Mouse (Mus musculus) heart, postnatal 4 days (tissue): Measurements from ENCODE around the gene Tex101. TPM values are rescaled to one million over a fixed set of nuclear protein-coding genes. Genes with fewer than 3 reads are reported as not detected.
A peak's percentile ranks its signal among the peaks of the same experiment; 100 is the strongest.
"Not testable (repeated sequence)": the region's sequence is repeated elsewhere in the genome, so short reads cannot be mapped to it uniquely, and the experiment has no call there.

ENCODE experiments used
- DNase-seq: peaks from one replicate; pipeline ENCODE4 v3.0.0; 2021
- total RNA-seq, 2 experiments: library from RNA; stranded (reverse); gene quantifications; 2 replicates each; pipeline ENCODE4 v1.2.3; 2021

Gene Tex101
- total RNA-seq, 2 experiments from 2014 or later: not detected

- no peak for DNase-seq
Measured at GRCm38 (mm10) chr7:24630116-24630880, 46.2 kb downstream of the Tex101 start.

GRCm38 (mm10) chr7:24629672-24630071 lies 46.8 kb downstream of the Tex101 start:
- no peak for DNase-seq

- peak; percentile 84 for DNase-seq
Measured at GRCm38 (mm10) chr7:24628685-24629610, 47.5 kb downstream of the Tex101 start.

GRCm38 (mm10) chr7:24622967-24623366 lies 53.5 kb downstream of the Tex101 start:
- no peak for DNase-seq

GRCm38 (mm10) chr7:24621193-24621592 lies 55.3 kb downstream of the Tex101 start:
- no peak for DNase-seq

GRCm38 (mm10) chr7:24619671-24620397 lies 56.6 kb downstream of the Tex101 start:
- DNase-seq: no peak

- DNase-seq: not testable (repeated sequence)
Measured at GRCm38 (mm10) chr7:24618374-24618773, 58.1 kb downstream of the Tex101 start.

Other genes starting within 250 kb of the Tex101 start
- not detected for gene Irgc1, start 224.4 kb downstream of the Tex101 start, total RNA-seq
- gene Plaur, start 214.2 kb downstream of the Tex101 start, total RNA-seq: 10 to 100 TPM in 1 of 2 experiments, 1 to 10 TPM in 1; 6.4 to 10.4 TPM
- gene Cadm4, start 194.7 kb downstream of the Tex101 start, total RNA-seq: 10 to 100 TPM; 11.9 to 12.5 TPM
- gene Zfp428, start 169.7 kb downstream of the Tex101 start, total RNA-seq: 10 to 100 TPM; 17.3 to 18.5 TPM
- not detected for gene AC161166.1, start 164.2 kb downstream of the Tex101 start, total RNA-seq
- gene Irgq, start 146.0 kb downstream of the Tex101 start, total RNA-seq: 10 to 100 TPM; 16.7 to 17.2 TPM
- not detected for gene Pinlyp, start 130.6 kb downstream of the Tex101 start, total RNA-seq
- gene Xrcc1, start 130.4 kb downstream of the Tex101 start, total RNA-seq: 10 to 100 TPM; 42.0 to 43.9 TPM
- 10 to 100 TPM; 15.9 to 16.9 TPM for gene Ethe1, start 89.1 kb downstream of the Tex101 start, total RNA-seq
- gene Zfp575, start 89.0 kb downstream of the Tex101 start, total RNA-seq: under 1 TPM; 0.27 to 0.33 TPM
- gene Phldb3, start 65.9 kb downstream of the Tex101 start, total RNA-seq: under 1 TPM; 0.57 to 0.61 TPM
- not detected for gene Lypd3, start 40.1 kb downstream of the Tex101 start, total RNA-seq
- gene BC049730, start 32.6 kb upstream of the Tex101 start, total RNA-seq: not detected
- not detected for gene Gm4763, start 50.2 kb upstream of the Tex101 start, total RNA-seq
- under 1 TPM; 0.10 to 0.18 TPM for gene Cd177, start 83.6 kb upstream of the Tex101 start, total RNA-seq
- under 1 TPM in 1 of 2 experiments, not detected in 1; 0.25 TPM for gene Ceacam10, start 100.5 kb upstream of the Tex101 start, total RNA-seq
- 1 to 10 TPM in 1 of 2 experiments, not detected in 1; 2.5 TPM for gene Gm9844, start 185.5 kb upstream of the Tex101 start, total RNA-seq
- gene Lypd4, start 193.3 kb upstream of the Tex101 start, total RNA-seq: not detected
- not detected for gene Dmrtc2, start 193.4 kb upstream of the Tex101 start, total RNA-seq
- 100 to 1,000 TPM; 902 to 929 TPM for gene Rps19, start 207.7 kb upstream of the Tex101 start, total RNA-seq
- 1 to 10 TPM in 1 of 2 experiments, under 1 TPM in 1; 0.88 to 1.4 TPM for gene Cd79a, start 220.7 kb upstream of the Tex101 start, total RNA-seq
- 10 to 100 TPM; 87.0 to 88.2 TPM for gene Arhgef1, start 226.2 kb upstream of the Tex101 start, total RNA-seq